Mouse (Mus musculus) 3134 (cell line): ENCODE results near the gene Odf2l.

ENCODE experiments used
- DNase-seq: peaks from one replicate; pipeline ENCODE4 v3.0.0-alpha.2; 2011; ENCODE audit warnings: low spot score; ENCODE audit not compliant: insufficient read length; ENCODE audit errors: extremely low read depth

The Odf2l gene

GRCm38 (mm10) chr3:145131210-145131868 lies 13.0 kb downstream of the Odf2l start:
- DNase-seq = no peak

- no peak for DNase-seq
These were observed 21.8 kb downstream of the Odf2l start for GRCm38 (mm10) chr3:145140236-145140635.

- no peak for DNase-seq
These were observed 24.5 kb downstream of the Odf2l start for GRCm38 (mm10) chr3:145142925-145143324.

GRCm38 (mm10) chr3:145143856-145144255 lies 25.5 kb downstream of the Odf2l start:
- no peak for DNase-seq

GRCm38 (mm10) chr3:145146871-145147270 lies 28.5 kb downstream of the Odf2l start:
- no peak for DNase-seq

- no peak for DNase-seq
These were observed 29.1 kb downstream of the Odf2l start for GRCm38 (mm10) chr3:145147483-145147882.

- no peak for DNase-seq
These were observed 29.6 kb downstream of the Odf2l start for GRCm38 (mm10) chr3:145147952-145148351.

- DNase-seq = no peak
These were observed 32.7 kb downstream of the Odf2l start for GRCm38 (mm10) chr3:145151092-145151491.

GRCm38 (mm10) chr3:145151933-145152332 lies 33.5 kb downstream of the Odf2l start:
- DNase-seq = no peak

GRCm38 (mm10) chr3:145156883-145157282 lies 38.5 kb downstream of the Odf2l start:
- no peak for DNase-seq

GRCm38 (mm10) chr3:145158441-145158840 lies 40.1 kb downstream of the Odf2l start:
- DNase-seq = no peak

GRCm38 (mm10) chr3:145166741-145167140 lies 48.4 kb downstream of the Odf2l start:
- DNase-seq = no peak

- DNase-seq = no peak
These were observed 49.4 kb downstream of the Odf2l start for GRCm38 (mm10) chr3:145167766-145168165.

- DNase-seq = no peak
These were observed 50.7 kb downstream of the Odf2l start for GRCm38 (mm10) chr3:145168844-145169696.

GRCm38 (mm10) chr3:145170028-145170427 lies 51.6 kb downstream of the Odf2l start:
- DNase-seq = no peak

GRCm38 (mm10) chr3:145170604-145171389 lies 52.4 kb downstream of the Odf2l start:
- no peak for DNase-seq

GRCm38 (mm10) chr3:145171390-145172060 lies 53.1 kb downstream of the Odf2l start:
- no peak for DNase-seq

GRCm38 (mm10) chr3:145184645-145185044 lies 66.3 kb downstream of the Odf2l start:
- DNase-seq = no peak

GRCm38 (mm10) chr3:145191972-145192371 lies 73.6 kb downstream of the Odf2l start:
- DNase-seq = no peak

GRCm38 (mm10) chr3:145195240-145195923 lies 77.0 kb downstream of the Odf2l start:
- peak; percentile 11 for DNase-seq
